Mouse (Mus musculus) cerebellum, adult 9-10 months (tissue): ENCODE results near the gene Aspn.
"Not testable (repeated sequence)": the region's sequence is repeated elsewhere in the genome, so short reads cannot be mapped to it uniquely, and the experiment has no call there.

ENCODE experiments used
- DNase-seq: peaks from one replicate; pipeline ENCODE4 v3.0.0; 2022

Aspn gene

DNA sequence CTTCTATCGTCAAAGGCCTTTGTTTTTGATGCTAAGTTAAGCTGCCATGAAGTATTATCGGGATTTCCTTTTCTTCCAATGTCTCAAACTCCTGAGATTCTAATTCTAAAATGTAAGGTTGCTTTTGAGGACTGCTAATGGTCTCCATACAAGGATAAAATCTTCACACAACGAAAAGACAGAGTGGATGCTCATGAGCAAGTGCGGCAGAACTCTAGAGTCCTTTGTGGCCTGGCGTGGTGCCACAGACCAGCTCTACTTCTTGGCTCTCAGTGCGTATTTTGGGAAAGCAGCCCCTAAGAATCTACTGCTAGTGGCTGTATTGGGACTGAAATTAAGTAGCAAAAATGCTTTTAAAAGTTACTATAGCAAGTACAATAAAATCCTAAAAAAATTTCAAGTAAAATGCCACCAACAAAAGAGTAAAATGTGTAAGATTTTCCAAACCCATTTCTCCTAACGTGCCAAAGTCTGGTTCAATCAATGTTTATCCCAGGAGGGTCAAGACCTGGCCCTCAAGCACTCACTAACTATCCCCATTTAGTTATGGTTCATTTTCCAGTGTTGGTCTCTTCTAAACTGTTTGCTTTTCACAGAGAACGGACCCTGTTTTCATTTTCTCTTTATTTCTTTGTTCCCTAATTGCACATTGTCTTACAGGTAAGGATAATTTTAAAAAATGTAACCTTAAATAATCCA is 40.2 kb downstream of the Aspn start:
- DNase-seq = no peak

DNA sequence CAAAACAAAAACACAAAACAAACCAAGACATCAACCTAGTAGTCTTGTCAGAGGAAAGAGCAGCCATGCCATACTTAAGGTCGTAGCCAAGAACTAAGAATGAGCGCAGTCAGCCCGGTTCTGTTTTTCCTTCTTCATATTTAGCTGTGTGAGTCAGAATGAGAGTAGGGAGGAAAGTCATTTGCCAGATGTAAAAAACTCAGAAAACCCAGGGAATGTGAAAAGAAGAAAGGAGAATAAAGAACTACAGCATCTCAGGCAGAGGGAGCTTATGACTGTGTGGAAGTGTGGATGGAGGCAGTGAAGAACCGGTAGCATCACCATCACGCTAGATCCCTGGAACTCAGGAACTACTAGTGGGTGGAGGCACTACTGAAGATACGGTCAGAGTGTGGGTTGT is 41.8 kb downstream of the Aspn start:
- no peak for DNase-seq

DNA sequence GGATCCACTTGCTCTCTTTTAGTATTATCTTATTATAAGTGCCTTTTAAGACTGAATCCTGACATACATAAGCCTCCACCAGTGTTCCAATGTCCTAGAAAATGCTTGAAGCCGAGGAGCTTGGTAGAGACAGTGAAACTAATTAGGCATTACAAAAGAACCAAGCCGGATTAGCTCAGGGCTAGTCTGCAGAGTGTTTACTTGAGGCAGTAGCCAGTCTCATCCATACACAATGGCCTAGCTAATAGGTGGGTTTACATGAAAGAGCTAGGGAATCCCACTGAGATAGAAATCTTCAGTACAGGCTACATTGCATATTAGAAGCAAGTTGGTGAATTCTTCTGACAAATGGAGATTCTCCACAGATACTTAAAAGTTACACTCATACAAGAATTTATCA is 58.3 kb downstream of the Aspn start:
- DNase-seq = not testable (repeated sequence)

DNA sequence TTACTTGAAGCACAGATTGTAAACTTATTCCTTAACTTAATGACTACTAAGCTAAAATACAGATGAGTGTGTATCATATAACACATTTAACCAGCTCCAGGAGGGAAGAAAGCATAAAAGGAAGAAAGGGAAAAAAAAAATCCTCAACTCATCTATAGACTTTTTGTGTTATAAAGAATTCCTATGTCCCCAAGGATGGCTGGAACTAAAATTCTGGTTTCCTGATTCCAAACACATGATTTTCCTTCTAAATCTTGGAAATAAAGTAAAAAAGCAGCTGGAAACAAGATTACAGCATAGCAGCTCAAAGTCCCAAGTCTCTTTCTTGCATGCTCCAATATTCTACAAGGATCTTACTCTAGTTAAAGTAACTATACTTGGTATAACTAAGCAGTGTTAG is 59.4 kb downstream of the Aspn start:
- DNase-seq = no peak

DNA sequence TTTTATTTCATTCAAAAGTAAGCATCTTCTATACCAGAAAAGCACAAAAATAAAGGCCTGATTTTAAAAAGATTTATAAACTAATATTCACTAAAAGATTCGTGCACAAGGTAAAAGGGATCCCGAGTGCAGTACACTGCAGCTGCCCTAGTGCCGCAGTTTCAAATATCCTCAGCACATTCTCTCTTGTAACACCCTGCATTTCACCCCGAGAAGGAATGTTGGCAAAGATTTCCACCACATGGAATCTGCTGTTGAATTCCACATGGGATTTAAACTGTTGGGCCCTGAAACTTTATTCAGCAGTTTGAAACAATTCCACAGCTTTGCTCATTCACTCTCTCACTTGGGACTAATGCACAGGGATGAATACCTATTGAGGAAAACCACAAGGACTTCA is 63.5 kb downstream of the Aspn start, which contains the start of gene Ogn:
Gene Ogn, plus strand, starts transcription at position 333 of the 400 bp plus-strand sequence.
- no peak for DNase-seq

DNA sequence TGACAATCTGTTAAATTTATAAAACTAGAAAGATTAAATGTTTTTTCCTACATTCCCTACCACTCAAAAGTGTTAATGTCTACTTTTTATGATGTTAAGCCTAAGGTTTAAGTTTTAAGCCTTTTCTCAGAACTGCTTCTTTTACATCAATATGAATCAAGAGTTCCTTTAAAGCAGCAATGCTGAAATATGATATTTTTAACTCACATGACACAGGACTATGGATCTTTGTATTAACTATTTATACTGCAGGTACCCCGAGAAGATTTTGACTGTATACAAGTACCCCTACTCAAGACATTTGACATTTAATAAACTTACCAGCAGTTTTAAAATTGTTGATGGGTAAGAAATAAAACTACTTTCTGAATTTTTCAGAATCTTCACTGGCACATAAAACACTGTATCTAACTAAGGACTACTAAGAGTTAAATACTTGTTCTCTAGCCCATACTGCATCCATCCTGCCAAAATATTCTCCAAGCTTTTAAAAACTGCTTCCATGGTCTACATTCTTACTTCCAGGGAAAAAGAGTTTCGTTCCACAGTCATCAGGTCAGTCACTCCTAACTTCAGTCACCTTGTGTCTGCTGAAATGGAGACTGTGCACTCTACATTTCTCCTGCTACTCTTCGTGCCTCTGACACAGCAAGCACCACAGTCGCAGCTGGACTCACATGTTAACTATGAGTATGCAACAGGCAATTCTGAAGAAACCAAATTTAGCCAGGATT is 64.5 kb downstream of the Aspn start:
- no peak for DNase-seq

DNA sequence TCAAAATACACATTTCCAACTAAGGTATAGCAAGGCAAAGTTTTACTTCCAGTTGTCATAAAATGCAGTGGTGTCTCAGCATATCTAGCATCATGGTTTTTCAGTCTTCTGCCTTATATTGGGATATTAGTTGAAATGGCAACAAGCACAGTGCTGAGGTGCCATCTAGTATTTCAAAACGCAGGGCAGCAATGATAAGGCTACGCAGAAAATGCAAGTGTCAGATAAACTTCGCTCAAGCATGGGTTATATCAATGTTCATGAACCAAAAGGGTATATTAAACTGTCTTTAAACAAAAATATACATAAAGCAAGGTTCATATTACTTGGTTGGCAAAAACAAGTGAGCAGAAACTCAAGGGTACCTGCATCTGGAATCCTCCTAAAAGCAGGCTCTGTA is 72.8 kb downstream of the Aspn start:
- DNase-seq = no peak
